In the genomic region with DNA sequence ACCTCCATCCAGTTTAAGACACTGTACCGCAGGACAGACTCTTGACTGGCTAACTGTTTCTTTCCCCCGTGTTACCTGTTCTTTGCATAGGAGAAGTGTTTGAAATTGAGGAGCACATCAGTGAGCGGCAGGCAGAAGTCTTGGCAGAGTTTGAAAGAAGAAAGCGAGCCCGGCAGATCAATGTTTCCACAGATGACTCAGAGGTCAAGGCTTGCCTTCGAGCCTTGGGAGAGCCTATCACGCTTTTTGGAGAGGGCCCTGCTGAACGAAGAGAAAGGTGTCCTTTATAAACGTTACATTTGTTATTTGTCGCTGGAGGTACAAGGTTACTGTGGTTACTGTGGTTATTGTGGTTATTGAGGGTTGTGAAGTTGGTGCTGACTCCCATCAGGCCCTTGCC, we compare ENCODE assay signal across 25 mouse cellular contexts. TPM values are rescaled to one million over a fixed set of nuclear protein-coding genes. Genes with fewer than 3 reads are reported as not detected.
"Had no signal": no experiment of that assay in that cellular context is flagged by ENCODE, and none has a peak within 500 bp of the region (broad histone marks: within the 10 kb centered on the region; RNA-seq: fewer than 3 reads in every experiment).

No protein-coding gene starts in this region.

- H3K27ac ChIP-seq: limb, embryonic 10.5 days; limb, embryonic 13.5 days; liver, embryonic 14.5 days; macrophage had no signal

- ATAC-seq: intestine, postnatal 0 days; liver, postnatal 0 days; lung, postnatal 0 days had no signal

- H3K4me2 ChIP-seq: limb, embryonic 13.5 days; lung, embryonic 14.5 days; midbrain, embryonic 11.5 days had no signal

- DNase-seq: kidney, adult 2 months; kidney, postnatal 14 days; kidney, postnatal 4 days; liver; liver, postnatal 0 days; lung, embryonic 14.5 days; midbrain, embryonic 14.5 days; right cerebral cortex, postnatal 4 days; thymus, adult 2 months; thymus, postnatal 14 days; thymus, postnatal 4 days had no signal

- H3K4me3 ChIP-seq: limb, embryonic 10.5 days; limb, embryonic 13.5 days had no signal

- H3K9me3 ChIP-seq: limb, embryonic 10.5 days; limb, embryonic 13.5 days had no signal

- H3K27me3 ChIP-seq: limb, embryonic 13.5 days had no signal

- H3K9ac ChIP-seq: limb, embryonic 13.5 days; liver, embryonic 14.5 days; liver, postnatal 0 days; lung, embryonic 14.5 days had no signal

RNA-seq across cellular contexts. Expression of a gene that starts 23.4 kb away (rescaled TPM):
- total RNA-seq: layer of hippocampus, adult 18-20 months; layer of hippocampus, postnatal 14 days; left cerebral cortex, adult 18-20 months; left cerebral cortex, postnatal 25 days; megakaryocyte-erythroid progenitor cell, adult 5-6 weeks; midbrain, postnatal 0 days had no signal
- polyA plus RNA-seq: limb, embryonic 10.5 days; limb, embryonic 13.5 days; liver, embryonic 14.5 days; liver, postnatal 0 days; lung, embryonic 14.5 days; lung, postnatal 0 days; macrophage; midbrain, embryonic 11.5 days; midbrain, embryonic 14.5 days; neural tube, embryonic 11.5 days had no signal
